Mouse (Mus musculus): ENCODE measurements at regions not wholly inside any gene's neighbourhood (a gene's known extent, or its start where the extent isn't known, plus 50 kb on each side); places are given as distances from the start of the nearest gene placed in this dataset.

DNA sequence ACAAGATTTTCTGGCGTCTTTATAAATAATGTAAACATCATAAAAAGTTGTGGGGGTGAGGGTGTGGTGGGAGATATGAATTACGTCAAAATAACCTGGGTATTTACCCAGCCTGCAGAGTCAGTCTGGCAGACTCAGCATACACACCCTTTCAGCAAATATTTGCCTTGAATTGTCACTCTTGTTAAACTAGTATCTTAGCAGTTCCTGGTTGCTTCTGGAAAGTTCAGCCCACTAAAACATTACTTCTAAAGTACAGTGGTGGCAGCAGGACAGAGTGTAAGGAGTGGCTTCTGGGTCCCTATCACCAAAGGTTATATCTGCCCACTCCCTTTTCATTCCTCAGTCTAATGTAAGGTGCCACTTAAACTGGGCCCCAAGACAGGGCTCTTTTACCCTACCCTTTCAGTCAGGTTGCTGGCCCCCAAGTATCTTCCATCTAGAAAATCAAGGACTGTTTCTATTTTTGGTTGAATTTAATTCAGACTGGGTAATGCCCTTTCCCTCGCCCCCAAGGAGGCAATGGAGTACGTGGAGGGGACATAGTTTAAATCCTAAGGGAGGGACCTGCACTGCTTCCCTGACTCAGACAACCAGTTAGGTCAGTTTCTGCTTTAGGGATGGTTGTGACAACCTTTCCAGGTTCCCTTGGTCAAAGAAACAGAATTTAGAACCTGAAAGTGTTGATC is 289.3 kb downstream of the Pik3r1 start:
- Histone ChIP-seq H3K27me3 (replicated peaks) (no peaks in the 10 kb centered on the region), H3K9ac (ENCODE audit: insufficient read depth, low read depth) (no peak overlapping the region), H3K4me3 (replicated peaks in 1 of 3; ENCODE audit: low read depth in 2 of 3, low read length in 2 of 3, poor library complexity in 1 of 3) (no peak overlapping the region), H3K4me2 (ENCODE audit: insufficient read depth, low read depth, poor library complexity, severe bottlenecking) (no peak overlapping the region), H3K4me1 (ENCODE audit: control insufficient read depth in 1 of 2, insufficient read depth in 2 of 2) (peaks cover 0 to 6% of the 10 kb centered on the region in 2 experiments; a peak in 2 of 4 replicates), H3K27ac (ENCODE audit: insufficient read depth, low read depth) (no peak overlapping the region), H3K9me3 (replicated peaks; ENCODE audit: low read length) (no peaks in the 10 kb centered on the region), H3K79me2 (replicated peaks; ENCODE audit: control insufficient read depth, extremely low read depth, insufficient read depth, poor library complexity, severe bottlenecking) (no peaks in the 10 kb centered on the region), H3K36me3 (replicated peaks in 1 of 2; ENCODE audit: control insufficient read depth in 1 of 2, insufficient read depth in 1 of 2, low read length in 1 of 2) (no peaks in the 10 kb centered on the region)
- in situ Hi-C loops (cut with MboI; ENCODE audit: low pct_ligation_motif_present, low pct_unique_long_range_greater_than_20kb, low sequenced_read_pairs) (no loop called here), dilution Hi-C loops (cut with MboI; ENCODE audit: extremely low pct_ligation_motif_present, extremely low pct_unique_long_range_greater_than_20kb, low sequenced_read_pairs) (no loop called here)
- TF ChIP-seq E2F4 (IDR thresholded peaks at IDR 0.05; ENCODE audit: insufficient replicate concordance, low read depth, low read length): no peak
- TF ChIP-seq POLR2A (IDR thresholded peaks at IDR 0.05; ENCODE audit: low read depth, low read length): no peak
- TF ChIP-seq RAD21 (IDR thresholded peaks at IDR 0.05; ENCODE audit: low read depth, low read length): no peak
- no peak for TF ChIP-seq CHD2 (IDR thresholded peaks at IDR 0.05; ENCODE audit: low read length)
- no peak for TF ChIP-seq GABPA (IDR thresholded peaks at IDR 0.05; ENCODE audit: insufficient replicate concordance, low read depth, low read length)
- no peak for TF ChIP-seq USF1 (IDR thresholded peaks at IDR 0.05; ENCODE audit: low read depth, low read length)
- TF ChIP-seq CTCF (conservative IDR thresholded peaks at IDR 0.05 in 1 of 2, IDR thresholded peaks at IDR 0.05 in 1 of 2; ENCODE audit: low read depth in 2 of 2, low read length in 2 of 2): no peak
- DNase-seq (ENCODE audit: extremely low read depth): no peak

DNA sequence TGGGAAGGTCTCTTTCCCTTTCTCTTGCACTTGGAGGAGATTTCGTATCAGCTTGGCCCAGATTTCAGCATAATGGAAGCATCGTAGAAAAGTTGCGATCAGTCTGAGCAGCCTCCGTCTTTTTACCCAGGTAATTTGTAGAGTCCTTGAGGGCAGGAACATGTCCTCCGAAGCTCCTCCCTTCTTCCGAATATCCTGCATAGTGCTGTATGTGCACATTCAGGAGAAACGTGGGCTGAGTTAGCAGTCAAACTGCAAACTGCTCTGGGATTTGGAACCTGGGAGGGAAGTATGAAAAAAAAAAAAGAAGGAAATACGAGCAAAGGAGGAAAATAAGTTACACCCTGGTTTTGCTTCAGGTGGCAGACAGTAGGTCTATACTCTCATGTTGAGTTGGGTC is 294.7 kb downstream of the Pik3r1 start:
- Histone ChIP-seq H3K9ac (ENCODE audit: insufficient read depth, low read depth) (no peak overlapping the region), H3K79me2 (replicated peaks; ENCODE audit: control insufficient read depth, extremely low read depth, insufficient read depth, poor library complexity, severe bottlenecking) (no peaks in the 10 kb centered on the region), H3K4me1 (ENCODE audit: control insufficient read depth in 1 of 2, insufficient read depth in 2 of 2) (no peaks in the 10 kb centered on the region), H3K27me3 (replicated peaks) (no peaks in the 10 kb centered on the region), H3K36me3 (replicated peaks in 1 of 2; ENCODE audit: control insufficient read depth in 1 of 2, insufficient read depth in 1 of 2, low read length in 1 of 2) (no peaks in the 10 kb centered on the region), H3K27ac (ENCODE audit: insufficient read depth, low read depth) (no peak overlapping the region), H3K4me3 (replicated peaks in 1 of 3; ENCODE audit: low read depth in 2 of 3, low read length in 2 of 3, poor library complexity in 1 of 3) (no peak overlapping the region), H3K9me3 (replicated peaks; ENCODE audit: low read length) (no peaks in the 10 kb centered on the region), H3K4me2 (ENCODE audit: insufficient read depth, low read depth, poor library complexity, severe bottlenecking) (no peak overlapping the region)
- in situ Hi-C loops (cut with MboI; ENCODE audit: low pct_ligation_motif_present, low pct_unique_long_range_greater_than_20kb, low sequenced_read_pairs): no loop called here
- DNase-seq (ENCODE audit: extremely low read depth): no peak
- TF ChIP-seq EP300 (IDR thresholded peaks at IDR 0.05; ENCODE audit: low read length): no peak
- dilution Hi-C loops (cut with MboI; ENCODE audit: extremely low pct_ligation_motif_present, extremely low pct_unique_long_range_greater_than_20kb, low sequenced_read_pairs): no loop called here

- Histone ChIP-seq H3K27me3 (replicated peaks) (no peaks in the 10 kb centered on the region), H3K36me3 (replicated peaks in 1 of 2; ENCODE audit: control insufficient read depth in 1 of 2, insufficient read depth in 1 of 2, low read length in 1 of 2) (no peaks in the 10 kb centered on the region), H3K9ac (ENCODE audit: insufficient read depth, low read depth) (no peak overlapping the region), H3K9me3 (replicated peaks; ENCODE audit: low read length) (no peaks in the 10 kb centered on the region), H3K4me2 (ENCODE audit: insufficient read depth, low read depth, poor library complexity, severe bottlenecking) (no peak overlapping the region), H3K4me1 (ENCODE audit: control insufficient read depth in 1 of 2, insufficient read depth in 2 of 2) (no peaks in the 10 kb centered on the region), H3K27ac (ENCODE audit: insufficient read depth, low read depth) (no peak overlapping the region), H3K4me3 (replicated peaks in 1 of 3; ENCODE audit: low read depth in 2 of 3, low read length in 2 of 3, poor library complexity in 1 of 3) (no peak overlapping the region), H3K79me2 (replicated peaks; ENCODE audit: control insufficient read depth, extremely low read depth, insufficient read depth, poor library complexity, severe bottlenecking) (no peaks in the 10 kb centered on the region)
- in situ Hi-C loops (cut with MboI; ENCODE audit: low pct_ligation_motif_present, low pct_unique_long_range_greater_than_20kb, low sequenced_read_pairs) (no loop called here), dilution Hi-C loops (cut with MboI; ENCODE audit: extremely low pct_ligation_motif_present, extremely low pct_unique_long_range_greater_than_20kb, low sequenced_read_pairs) (no loop called here)
- no peak for DNase-seq (ENCODE audit: extremely low read depth)
- TF ChIP-seq MEF2A (IDR thresholded peaks at IDR 0.05; ENCODE audit: borderline replicate concordance, low read depth, low read length) (no peak), JUND (conservative IDR thresholded peaks at IDR 0.05; ENCODE audit: low read depth, low read length) (no peak), KAT2A (IDR thresholded peaks at IDR 0.05; ENCODE audit: insufficient replicate concordance, low read length) (no peak), UBTF (IDR thresholded peaks at IDR 0.05; ENCODE audit: low read depth, low read length) (no peak), MAZ (IDR thresholded peaks at IDR 0.05; ENCODE audit: low read depth, low read length) (no peak), JUN (IDR thresholded peaks at IDR 0.05; ENCODE audit: insufficient read depth, low read depth, low read length) (no peak), CTCF (conservative IDR thresholded peaks at IDR 0.05 in 1 of 2, IDR thresholded peaks at IDR 0.05 in 1 of 2; ENCODE audit: low read depth in 2 of 2, low read length in 2 of 2) (no peak), SIN3A (IDR thresholded peaks at IDR 0.05; ENCODE audit: low read length) (no peak), ELF1 (IDR thresholded peaks at IDR 0.05; ENCODE audit: low read depth, low read length) (no peak), POLR2AphosphoS2 (IDR thresholded peaks at IDR 0.05; ENCODE audit: low read depth, low read length) (no peak), MYC (IDR thresholded peaks at IDR 0.05; ENCODE audit: low read depth, low read length) (no peak), IRF4 (IDR thresholded peaks at IDR 0.05; ENCODE audit: low read depth, low read length) (no peak), RAD21 (IDR thresholded peaks at IDR 0.05; ENCODE audit: low read depth, low read length) (no peak), PAX5 (IDR thresholded peaks at IDR 0.05; ENCODE audit: low read length) (no peak), TBP (conservative IDR thresholded peaks at IDR 0.05; ENCODE audit: low read depth, low read length) (no peak), BHLHE40 (IDR thresholded peaks at IDR 0.05; ENCODE audit: low read depth, low read length) (no peak), CHD2 (IDR thresholded peaks at IDR 0.05; ENCODE audit: low read length) (no peak)
Measured at GRCm38 (mm10) chr13:101470560-101471247, 297.3 kb downstream of the Pik3r1 start.

Data from CH12.LX (cell line).